Mouse (Mus musculus) C2C12 (cell line): ENCODE data around the gene Gm14085.

ENCODE experiments used
- CTCF ChIP-seq: IDR thresholded peaks from one replicate; pipeline ENCODE4 v1.5.1; 2011; ENCODE audit not compliant: control insufficient read depth, insufficient read depth, insufficient read length
- MAX ChIP-seq: IDR thresholded peaks from one replicate; pipeline ENCODE4 v1.6.1; 2011; ENCODE audit warnings: mild to moderate bottlenecking, control low read depth
- MYOD1 ChIP-seq: IDR thresholded peaks from one replicate; pipeline ENCODE4 v1.6.1; 2011; ENCODE audit warnings: low read depth; ENCODE audit not compliant: control insufficient read depth, insufficient read length
- MYOG ChIP-seq: IDR thresholded peaks from one replicate; pipeline ENCODE4 v1.6.1; 2011; ENCODE audit not compliant: control insufficient read depth, insufficient read length; ENCODE audit errors: extremely low read depth

GRCm38 (mm10) chr2:122576295-122576694, 91.6 kb downstream of the Gm14085 start:
- TF ChIP-seq CTCF (no peak), MYOD1 (no peak), MYOG (no peak), MAX (no peak)
